Mouse (Mus musculus): ENCODE measurements around the gene Flrt1. TPM values are rescaled to one million over a fixed set of nuclear protein-coding genes. Genes with fewer than 3 reads are reported as not detected.

Flrt1 gene
- total RNA-seq, 2 experiments from 2014 or later: 40.9 to 42.8 TPM

Other genes starting within 250 kb of the Flrt1 start
- 1 to 10 TPM; 3.4 to 3.5 TPM for gene Ccdc88b, start 247.5 kb downstream of the Flrt1 start, total RNA-seq (2021)
- gene Trmt112, start 196.0 kb downstream of the Flrt1 start, total RNA-seq (2021): 10 to 100 TPM; 46.2 to 46.4 TPM
- gene Prdx5, start 195.6 kb downstream of the Flrt1 start, total RNA-seq (2021): 100 to 1,000 TPM; 367 to 381 TPM
- gene Esrra, start 183.9 kb downstream of the Flrt1 start, total RNA-seq (2021): 10 to 100 TPM; 69.5 to 72.2 TPM
- 10 to 100 TPM; 16.9 to 22.5 TPM for gene Catsperz, start 180.3 kb downstream of the Flrt1 start, total RNA-seq (2021)
- gene Kcnk4, start 171.2 kb downstream of the Flrt1 start, total RNA-seq (2021): 10 to 100 TPM; 29.2 to 37.4 TPM
- 10 to 100 TPM; 39.0 to 40.5 TPM for gene Bad, start 163.9 kb downstream of the Flrt1 start, total RNA-seq (2021)
- 100 to 1,000 TPM; 103 to 106 TPM for gene Gpr137, start 163.2 kb downstream of the Flrt1 start, total RNA-seq (2021)
- gene Ppp1r14b, start 130.8 kb downstream of the Flrt1 start, total RNA-seq (2021): 10 to 100 TPM; 54.7 to 64.7 TPM
- 10 to 100 TPM; 14.2 to 14.6 TPM for gene Plcb3, start 129.3 kb downstream of the Flrt1 start, total RNA-seq (2021)
- 100 to 1,000 TPM; 106 to 115 TPM for gene Fkbp2, start 125.2 kb downstream of the Flrt1 start, total RNA-seq (2021)
- gene Vegfb, start 118.1 kb downstream of the Flrt1 start, total RNA-seq (2021): 10 to 100 TPM; 93.3 to 98.7 TPM
- 10 to 100 TPM; 27.8 to 31.8 TPM for gene Dnajc4, start 113.2 kb downstream of the Flrt1 start, total RNA-seq (2021)
- 10 to 100 TPM; 12.2 to 14.2 TPM for gene Nudt22, start 109.6 kb downstream of the Flrt1 start, total RNA-seq (2021)
- 10 to 100 TPM; 19.6 to 24.6 TPM for gene Trpt1, start 109.6 kb downstream of the Flrt1 start, total RNA-seq (2021)
- 1 to 10 TPM; 4.0 to 4.5 TPM for gene Fermt3, start 86.3 kb downstream of the Flrt1 start, total RNA-seq (2021)
- 100 to 1,000 TPM; 211 to 217 TPM for gene Stip1, start 65.8 kb downstream of the Flrt1 start, total RNA-seq (2021)
- 10 to 100 TPM; 15.0 to 16.6 TPM for gene Macrod1, start 48.9 kb downstream of the Flrt1 start, total RNA-seq (2021)
- 100 to 1,000 TPM; 274 to 284 TPM for gene Otub1, start 100.6 kb upstream of the Flrt1 start, total RNA-seq (2021)
- gene Cox8a, start 111.9 kb upstream of the Flrt1 start, total RNA-seq (2021): 1,000 to 10,000 TPM in 1 of 2 experiments, 100 to 1,000 TPM in 1; 906 to 1,040 TPM
- 10 to 100 TPM; 27.7 to 29.8 TPM for gene Naa40, start 135.5 kb upstream of the Flrt1 start, total RNA-seq (2021)
- gene Rcor2, start 161.6 kb upstream of the Flrt1 start, total RNA-seq (2021): 10 to 100 TPM; 17.6 to 17.7 TPM
- 100 to 1,000 TPM; 123 to 139 TPM for gene Mark2, start 236.1 kb upstream of the Flrt1 start, total RNA-seq (2021)